Mouse (Mus musculus) forebrain, embryonic 14.5 days (tissue): ENCODE measurements around the gene Coa7. TPM values are rescaled to one million over a fixed set of nuclear protein-coding genes. Genes with fewer than 3 reads are reported as not detected.

Experiments used
- ATAC-seq: fragments of 200-750 bp; cut with Nextera tagmentation; 2 replicates; pipeline ENCODE4 v1.8.0; 2017; ENCODE audit warnings: mild to moderate bottlenecking, moderate library complexity
- DNase-seq: peaks from one replicate; pipeline ENCODE4 v3.0.0-alpha.2; 2015; ENCODE audit warnings: low spot score
- H3K27ac ChIP-seq: fragments of 300-500 bp; sonication (generic); 2 replicates; pipeline ENCODE4 v1.5.1; 2014; ENCODE audit warnings: low read depth, mild to moderate bottlenecking, control low read depth, low read length, moderate library complexity
- H3K27me3 ChIP-seq: fragments of 300-500 bp; sonication (generic); replicated peaks from 2 replicates; pipeline ENCODE4 v1.6.1; 2014; ENCODE audit warnings: low read length, control low read depth, mixed read lengths; ENCODE audit not compliant: control insufficient read depth, insufficient read depth
- H3K36me3 ChIP-seq: fragments of 300-500 bp; sonication (generic); 2 replicates; pipeline ENCODE4 v1.6.1; 2014; ENCODE audit warnings: low read length, control low read depth; ENCODE audit not compliant: control insufficient read depth, insufficient read depth
- H3K4me1 ChIP-seq: fragments of 300-500 bp; sonication (generic); 2 replicates; pipeline ENCODE4 v1.6.1; 2014; ENCODE audit warnings: antibody characterized with exemption, low read length, control low read depth; ENCODE audit not compliant: control insufficient read depth, insufficient read depth
- H3K4me2 ChIP-seq: fragments of 300-500 bp; sonication (generic); 2 replicates; pipeline ENCODE4 v1.6.1; 2014; ENCODE audit warnings: mild to moderate bottlenecking, control low read depth, low read length
- H3K4me3 ChIP-seq: fragments of 300-500 bp; sonication (generic); 2 replicates; pipeline ENCODE4 v1.5.1; 2014; ENCODE audit warnings: low read depth, low read length, control low read depth
- H3K9ac ChIP-seq: fragments of 300-500 bp; sonication (generic); 2 replicates; pipeline ENCODE4 v1.6.1; 2014; ENCODE audit warnings: mild to moderate bottlenecking, low read length, control low read depth, moderate library complexity
- H3K9me3 ChIP-seq: fragments of 300-500 bp; sonication (generic); replicated peaks from 2 replicates; pipeline ENCODE4 v1.6.1; 2016; ENCODE audit warnings: low read length, control low read depth, mixed read lengths; ENCODE audit not compliant: control insufficient read depth
- whole genome bisulfite sequencing: fragments of 180-500 bp; shearing (Covaris S2); extraction: QIAGEN DNeasy Blood & Tissue Kit; methylation state at CpG from one replicate; pipeline ENCODE4 v1.1.7; 2014; 5-methylcytosine and 5-hydroxymethylcytosine counted together
- polyA plus RNA-seq: library from polyadenylated mRNA; unstranded; fragments of >200 nt; fragmentation: Nextera tagmentation; extraction: Ambion mirVana; gene quantifications from 2 replicates; pipeline ENCODE4 v1.2.1, GENCODE M21; 2014

Coa7 gene
- polyA plus RNA-seq, 1 experiment from 2014 or later = 52.2 TPM

GRCm38 (mm10) chr4:108386087-108386486 lies 58.1 kb downstream of the Coa7 start:
- H3K27ac ChIP-seq = no peak overlapping the region
- 24% methylated on average over 1 of the region's 1 CpGs for WGBS
- no peak overlapping the region for H3K4me2 ChIP-seq
- DNase-seq = no peak
- no peak overlapping the region for H3K9ac ChIP-seq
- peaks cover 22% of the 10 kb centered on the region for H3K27me3 ChIP-seq
- H3K36me3 ChIP-seq = no peaks in the 10 kb centered on the region
- no peaks in the 10 kb centered on the region for H3K9me3 ChIP-seq
- no peak overlapping the region for H3K4me3 ChIP-seq
- ATAC-seq = no peak
- peaks cover 8% of the 10 kb centered on the region; the same call in 1 of the 2 replicates for H3K4me1 ChIP-seq

- H3K36me3 ChIP-seq = no peaks in the 10 kb centered on the region
- no peaks in the 10 kb centered on the region for H3K9me3 ChIP-seq
- H3K27me3 ChIP-seq = peaks cover 20% of the 10 kb centered on the region
- H3K4me2 ChIP-seq = peak overlapping the region; percentile 53
- H3K27ac ChIP-seq = peak overlapping the region; percentile 70; the same call in 1 of the 2 replicates
- no peak overlapping the region for H3K9ac ChIP-seq
- H3K4me1 ChIP-seq = peaks cover 8% of the 10 kb centered on the region; the same call in 1 of the 2 replicates
- H3K4me3 ChIP-seq = 0 out of 2 replicates have a peak overlapping the region, but pooled peaks have one; percentile 16
- 43% methylated on average over 4 of the region's 4 CpGs for WGBS
- DNase-seq (peak; percentile 19), ATAC-seq (peak; percentile 49)
Observed at GRCm38 (mm10) chr4:108387106-108387505, 59.2 kb downstream of the Coa7 start.

DNA sequence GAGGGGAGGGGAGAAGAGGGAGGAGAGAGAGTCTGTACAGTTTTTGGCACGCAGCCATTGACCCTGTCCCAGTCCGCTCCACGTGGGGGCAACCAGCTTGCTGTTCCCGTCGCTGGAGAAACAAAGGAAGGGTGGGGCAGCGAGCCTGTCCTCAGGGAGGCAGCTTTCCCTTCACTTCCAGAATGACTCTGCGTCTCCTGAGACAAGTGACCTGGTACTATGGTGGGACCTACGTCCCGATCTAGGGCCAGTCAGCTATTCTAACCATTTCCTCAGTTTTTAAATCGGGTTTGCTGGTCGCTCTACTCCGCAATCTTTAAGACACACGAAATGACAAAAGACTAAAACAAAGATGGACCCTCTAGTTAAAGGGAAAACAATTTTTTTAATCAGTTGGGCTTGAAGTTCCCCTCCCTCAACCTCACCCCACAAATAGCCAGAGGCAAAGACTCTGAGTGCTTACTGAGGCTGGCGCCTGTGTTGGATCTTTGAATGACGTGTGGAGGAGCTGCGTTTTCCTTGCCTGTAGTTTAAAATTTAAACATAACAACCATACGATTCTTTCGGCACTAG lies 59.8 kb downstream of the Coa7 start:
- WGBS = 3% methylated on average over 18 of the region's 18 CpGs
- ATAC-seq = peak; percentile 82
- Histone ChIP-seq H3K9ac (peak overlapping the region; percentile 58), H3K27ac (peak overlapping the region; percentile 70), H3K36me3 (no peaks in the 10 kb centered on the region), H3K4me2 (peak overlapping the region; percentile 53), H3K9me3 (no peaks in the 10 kb centered on the region), H3K4me3 (peak overlapping the region; percentile 16), H3K27me3 (peaks cover 13% of the 10 kb centered on the region), H3K4me1 (peaks cover 8% of the 10 kb centered on the region; the same call in 1 of the 2 replicates)
- peak; percentile 90 for DNase-seq

DNA sequence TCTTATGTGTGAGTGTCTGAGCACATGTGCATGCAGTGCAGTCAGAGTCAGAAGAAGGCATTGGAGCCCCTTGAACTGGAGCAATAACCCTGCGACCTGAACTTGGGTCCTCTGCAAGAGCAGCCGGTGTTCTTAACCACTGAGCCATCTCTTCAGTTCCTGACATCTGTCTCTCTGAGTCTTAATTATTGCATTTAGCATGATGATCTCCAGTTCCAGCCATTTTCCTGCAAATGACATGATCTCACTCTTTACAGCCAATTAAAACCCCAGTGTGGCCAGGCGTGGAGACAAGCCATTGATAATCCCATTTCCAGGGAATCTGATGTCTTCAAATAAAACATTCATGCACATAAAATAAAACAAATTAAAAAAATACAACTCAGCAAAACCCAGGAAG lies 60.8 kb downstream of the Coa7 start:
- 57% methylated on average over 3 of the region's 3 CpGs for WGBS
- Histone ChIP-seq H3K27ac (no peak overlapping the region), H3K4me3 (no peak overlapping the region), H3K9ac (no peak overlapping the region), H3K4me2 (no peak overlapping the region), H3K27me3 (peaks cover 7% of the 10 kb centered on the region), H3K36me3 (no peaks in the 10 kb centered on the region), H3K9me3 (no peaks in the 10 kb centered on the region), H3K4me1 (peaks cover 8% of the 10 kb centered on the region; the same call in 1 of the 2 replicates)
- DNase-seq (peak; percentile 13), ATAC-seq (no peak)

GRCm38 (mm10) chr4:108391124-108391523 lies 63.2 kb downstream of the Coa7 start:
- Histone ChIP-seq H3K9me3 (no peaks in the 10 kb centered on the region), H3K36me3 (no peaks in the 10 kb centered on the region), H3K27ac (no peak overlapping the region), H3K27me3 (no peaks in the 10 kb centered on the region), H3K4me3 (no peak overlapping the region), H3K4me2 (no peak overlapping the region), H3K9ac (no peak overlapping the region), H3K4me1 (peaks cover 8% of the 10 kb centered on the region; the same call in 1 of the 2 replicates)
- ATAC-seq (no peak), DNase-seq (no peak)
- WGBS = 81% methylated on average over 5 of the region's 5 CpGs

Other genes starting within 250 kb of the Coa7 start
- gene Podn, start 231.7 kb upstream of the Coa7 start, polyA plus RNA-seq = 0.19 and 0.85 TPM in 2 replicates
- gene Scp2, start 183.1 kb upstream of the Coa7 start, polyA plus RNA-seq = 255 and 265 TPM in 2 replicates
- 11.8 and 12.0 TPM in 2 replicates for gene Echdc2, start 162.7 kb upstream of the Coa7 start, polyA plus RNA-seq
- not detected in 2 replicates for gene Zyg11a, start 110.1 kb upstream of the Coa7 start, polyA plus RNA-seq
- gene Zyg11b, start 27.0 kb upstream of the Coa7 start, polyA plus RNA-seq = 24.2 and 31.1 TPM in 2 replicates
- gene Shisal2a, start 55.2 kb downstream of the Coa7 start, polyA plus RNA-seq = 2.7 and 3.6 TPM in 2 replicates
- gene Gpx7, start 78.8 kb downstream of the Coa7 start, polyA plus RNA-seq = 26.9 and 28.9 TPM in 2 replicates
- 40.7 and 46.4 TPM in 2 replicates for gene Tut4, start 131.3 kb downstream of the Coa7 start, polyA plus RNA-seq